Mouse (Mus musculus) left cerebral cortex, postnatal 10 days (tissue): ENCODE data around the gene Magi2. TPM values are rescaled to one million over a fixed set of nuclear protein-coding genes. Genes with fewer than 3 reads are reported as not detected.
A peak's percentile ranks its signal among the peaks of the same experiment; 100 is the strongest.

ENCODE experiments used
- DNase-seq, 2 experiments: peaks; one replicate each; pipeline ENCODE4 v3.0.0; 2021 to 2022; ENCODE audit warnings: low spot score in 2 of 2, mixed read lengths in 1 of 2; ENCODE audit errors: extremely low spot score in 1 of 2
- intact Hi-C: fragments of 180-260 bp; cut with DNase I; formaldehyde crosslinking; loops from one replicate; pipeline ENCODE4 v1.15.1; 2025
- total RNA-seq, 2 experiments: library from RNA; stranded (reverse); gene quantifications; 2 replicates each; pipeline ENCODE4 v1.2.3; 2021

Gene Magi2
- total RNA-seq: 10 to 100 TPM; 89.5 to 96.4 TPM

GRCm38 (mm10) chr5:19226866-19227243 is at the start of gene Magi2:
Magi2 (plus strand) TSS chr5:19227036.
- DNase-seq: no peak
- intact Hi-C loops: no loop called here

- intact Hi-C loops: no loop called here
- no peak for DNase-seq
These were observed 48.2 kb upstream of the Magi2 start for GRCm38 (mm10) chr5:19178594-19178993.

- DNase-seq: peak in 1 of 2 experiments; percentile 1
- intact Hi-C loops: no loop called here
These were observed 40.7 kb upstream of the Magi2 start for GRCm38 (mm10) chr5:19186175-19186574.

- DNase-seq: no peak
- intact Hi-C loops: no loop called here
These were observed 15.2 kb upstream of the Magi2 start for GRCm38 (mm10) chr5:19211665-19212064.

GRCm38 (mm10) chr5:19226144-19226865 is 531 bp upstream of the Magi2 start:
- DNase-seq: peak; percentile 67 to 89
- intact Hi-C loops: no loop called here

GRCm38 (mm10) chr5:19227281-19227680 is 445 bp downstream of the Magi2 start:
- peak; percentile 3 to 38 for DNase-seq
- intact Hi-C loops: no loop called here

- intact Hi-C loops: no loop called here
- DNase-seq: peak in 1 of 2 experiments; percentile 43
These were observed 1.0 kb downstream of the Magi2 start for GRCm38 (mm10) chr5:19227791-19228331.

GRCm38 (mm10) chr5:19241797-19242196 is 15.0 kb downstream of the Magi2 start:
- peak in 1 of 2 experiments; percentile 4 for DNase-seq
- intact Hi-C loops: no loop called here

- DNase-seq: no peak
- intact Hi-C loops: no loop called here
These were observed 19.6 kb downstream of the Magi2 start for GRCm38 (mm10) chr5:19246426-19246825.

GRCm38 (mm10) chr5:19247266-19247665 is 20.4 kb downstream of the Magi2 start:
- intact Hi-C loops: no loop called here
- DNase-seq: no peak

GRCm38 (mm10) chr5:19262816-19263215 is 36.0 kb downstream of the Magi2 start:
- no peak for DNase-seq
- intact Hi-C loops: no loop called here

- intact Hi-C loops: no loop called here
- DNase-seq: no peak
These were observed 37.8 kb downstream of the Magi2 start for GRCm38 (mm10) chr5:19264627-19265026.

GRCm38 (mm10) chr5:19292581-19292980 is 65.7 kb downstream of the Magi2 start:
- no peak for DNase-seq
- intact Hi-C loops: no loop called here

GRCm38 (mm10) chr5:19306656-19307055 is 79.8 kb downstream of the Magi2 start:
- intact Hi-C loops: no loop called here
- DNase-seq: no peak

- intact Hi-C loops: no loop called here
- no peak for DNase-seq
These were observed 83.0 kb downstream of the Magi2 start for GRCm38 (mm10) chr5:19309870-19310269.

- no peak for DNase-seq
- intact Hi-C loops: no loop called here
These were observed 95.7 kb downstream of the Magi2 start for GRCm38 (mm10) chr5:19322532-19322931.

GRCm38 (mm10) chr5:19337561-19337960 is 110.7 kb downstream of the Magi2 start:
- intact Hi-C loops: no loop called here
- no peak for DNase-seq

- DNase-seq: no peak
- intact Hi-C loops: no loop called here
These were observed 141.3 kb downstream of the Magi2 start for GRCm38 (mm10) chr5:19368175-19368574.

GRCm38 (mm10) chr5:19395876-19396275 is 169.0 kb downstream of the Magi2 start:
- intact Hi-C loops: no loop called here
- DNase-seq: no peak

GRCm38 (mm10) chr5:19400299-19400698 is 173.5 kb downstream of the Magi2 start:
- DNase-seq: no peak
- intact Hi-C loops: loop anchor here (2.0 kb wide), 2 partner anchors 483 to 927 kb away; no protein-coding TSS in a partner anchor
